Mouse (Mus musculus): ENCODE data around the gene Pank2. TPM values are rescaled to one million over a fixed set of nuclear protein-coding genes. Genes with fewer than 3 reads are reported as not detected.

Pank2 gene
- total RNA-seq, 1 experiment = 22.0 TPM

DNA sequence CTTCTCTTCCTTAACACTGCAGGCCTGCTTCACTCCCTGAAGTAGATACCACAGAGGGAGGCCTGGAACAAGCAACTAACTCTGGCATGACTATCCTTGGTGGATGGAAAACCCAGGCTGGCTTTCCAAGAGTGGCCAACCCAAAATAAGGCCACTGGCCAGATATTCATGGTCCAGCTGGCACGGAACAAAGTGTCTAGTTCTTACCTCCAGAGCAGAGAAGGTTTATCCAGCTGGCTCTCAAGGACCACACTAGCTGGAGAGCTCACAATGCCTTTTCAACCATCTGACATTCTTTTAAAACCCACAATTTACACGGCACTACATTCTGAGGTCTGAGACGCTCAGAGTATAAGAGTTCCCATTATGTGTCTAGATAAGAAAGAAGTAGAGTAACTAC is 82.2 kb downstream of the Pank2 start:
- in situ Hi-C loops (cut with MboI; ENCODE audit: low sequenced_read_pairs in 2 of 2, unreplicated experiment in 2 of 2) = no loop called here
- DNase-seq (ENCODE audit: low read depth, low spot score) = no peak
- no peak overlapping the region for H3K27ac ChIP-seq (ENCODE audit: insufficient read depth, low read depth, low read length, poor library complexity, severe bottlenecking)
- TF ChIP-seq HCFC1 (IDR thresholded peaks at IDR 0.05; ENCODE audit: borderline replicate concordance, insufficient read depth, low read length) (no peak), MAFK (IDR thresholded peaks at IDR 0.05; ENCODE audit: insufficient read depth, low read depth, low read length) (no peak), ZC3H11A (IDR thresholded peaks at IDR 0.05; ENCODE audit: borderline replicate concordance, low read depth, low read length) (no peak), ZNF384 (IDR thresholded peaks at IDR 0.05; ENCODE audit: low read depth, low read length) (no peak), CHD2 (IDR thresholded peaks at IDR 0.05; ENCODE audit: low read depth, low read length) (no peak)
- H3K9ac ChIP-seq (ENCODE audit: insufficient read depth, low read depth, low read length, poor library complexity, severe bottlenecking) = no peak overlapping the region
- H3K36me3 ChIP-seq (ENCODE audit: control insufficient read depth, insufficient read depth, low read length, poor library complexity, severe bottlenecking) = no peaks in the 10 kb centered on the region
- no peaks in the 10 kb centered on the region for H3K4me1 ChIP-seq (ENCODE audit: control insufficient read depth in 2 of 2, insufficient read depth in 2 of 2, low read length in 2 of 2, poor library complexity in 1 of 2)
- H3K9me3 ChIP-seq (ENCODE audit: control insufficient read depth, insufficient read depth, low read depth, low read length) = no peaks in the 10 kb centered on the region
- no peak overlapping the region for H3K4me3 ChIP-seq (ENCODE audit: insufficient read depth in 1 of 2, low read depth in 1 of 2, low read length in 2 of 2, poor library complexity in 1 of 2, severe bottlenecking in 1 of 2)

DNA sequence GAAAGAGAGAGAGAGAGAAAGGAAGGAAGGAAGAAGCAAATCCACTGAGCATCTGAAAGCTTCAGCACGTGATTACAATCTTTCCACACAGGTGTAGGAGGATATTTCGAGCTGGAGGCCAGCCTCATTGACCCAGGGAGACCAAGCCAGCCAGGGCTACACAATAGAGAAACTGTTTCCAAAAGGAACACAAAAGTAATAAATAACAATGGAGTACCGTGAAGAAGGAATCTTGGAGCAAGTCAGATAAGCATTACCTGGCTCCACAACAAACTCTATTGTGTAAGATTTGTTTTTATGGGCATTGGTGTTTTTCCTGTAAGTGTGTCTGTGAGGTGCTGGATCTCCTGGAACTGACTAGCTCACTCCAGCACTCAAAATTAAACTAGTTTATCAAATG is 83.3 kb downstream of the Pank2 start:
- no peak for TF ChIP-seq HCFC1 (IDR thresholded peaks at IDR 0.05; ENCODE audit: borderline replicate concordance, insufficient read depth, low read length)
- no peak for TF ChIP-seq MAFK (IDR thresholded peaks at IDR 0.05; ENCODE audit: insufficient read depth, low read depth, low read length)
- TF ChIP-seq ZC3H11A (IDR thresholded peaks at IDR 0.05; ENCODE audit: borderline replicate concordance, low read depth, low read length) = no peak
- TF ChIP-seq ZNF384 (IDR thresholded peaks at IDR 0.05; ENCODE audit: low read depth, low read length) = no peak
- no peak for TF ChIP-seq CHD2 (IDR thresholded peaks at IDR 0.05; ENCODE audit: low read depth, low read length)
- no peak overlapping the region for H3K27ac ChIP-seq (ENCODE audit: insufficient read depth, low read depth, low read length, poor library complexity, severe bottlenecking)
- no peaks in the 10 kb centered on the region for H3K4me1 ChIP-seq (ENCODE audit: control insufficient read depth in 2 of 2, insufficient read depth in 2 of 2, low read length in 2 of 2, poor library complexity in 1 of 2)
- H3K9ac ChIP-seq (ENCODE audit: insufficient read depth, low read depth, low read length, poor library complexity, severe bottlenecking) = no peak overlapping the region
- no peak overlapping the region for H3K4me3 ChIP-seq (ENCODE audit: insufficient read depth in 1 of 2, low read depth in 1 of 2, low read length in 2 of 2, poor library complexity in 1 of 2, severe bottlenecking in 1 of 2)
- no peaks in the 10 kb centered on the region for H3K36me3 ChIP-seq (ENCODE audit: control insufficient read depth, insufficient read depth, low read length, poor library complexity, severe bottlenecking)
- in situ Hi-C loops (cut with MboI; ENCODE audit: low sequenced_read_pairs in 2 of 2, unreplicated experiment in 2 of 2) = no loop called here
- DNase-seq (ENCODE audit: low read depth, low spot score) = no peak
- H3K9me3 ChIP-seq (ENCODE audit: control insufficient read depth, insufficient read depth, low read depth, low read length) = no peaks in the 10 kb centered on the region

Other genes with a start within 250 kb of the Pank2 start
- 1.6 TPM in 2 replicates for gene Gfra4, start 219.4 kb upstream of the Pank2 start, total RNA-seq (2012; rRNA removed)
- gene Adam33, start 198.7 kb upstream of the Pank2 start, total RNA-seq (2012; rRNA removed) = 0.40 and 0.69 TPM in 2 replicates
- gene Siglec1, start 175.7 kb upstream of the Pank2 start, total RNA-seq (2012; rRNA removed) = 0.26 and 0.27 TPM in 2 replicates
- 1.5 and 1.7 TPM in 2 replicates for gene Hspa12b, start 135.2 kb upstream of the Pank2 start, total RNA-seq (2012; rRNA removed)
- not detected in 2 replicates for gene Gm11037, start 129.0 kb upstream of the Pank2 start, total RNA-seq (2012; rRNA removed)
- gene 1700037H04Rik, start 102.4 kb upstream of the Pank2 start, total RNA-seq (2012; rRNA removed) = 61.6 and 69.0 TPM in 2 replicates
- 30.0 and 38.5 TPM in 2 replicates for gene Cenpb, start 82.4 kb upstream of the Pank2 start, total RNA-seq (2012; rRNA removed)
- gene Cdc25b, start 75.5 kb upstream of the Pank2 start, total RNA-seq (2012; rRNA removed) = 9.7 and 16.4 TPM in 2 replicates
- gene Spef1, start 75.2 kb upstream of the Pank2 start, total RNA-seq (2012; rRNA removed) = 1.5 and 1.6 TPM in 2 replicates
- 7.9 and 8.7 TPM in 2 replicates for gene Ap5s1, start 55.4 kb upstream of the Pank2 start, total RNA-seq (2012; rRNA removed)
- 11.4 and 12.7 TPM in 2 replicates for gene Mavs, start 28.4 kb upstream of the Pank2 start, total RNA-seq (2012; rRNA removed)
- 4.3 and 5.3 TPM in 2 replicates for gene Rnf24, start 90.4 kb downstream of the Pank2 start, total RNA-seq (2012; rRNA removed)
- gene Smox, start 229.0 kb downstream of the Pank2 start, total RNA-seq (2012; rRNA removed) = 12.9 and 16.1 TPM in 2 replicates

Data from ES-E14 (cell line).